11 mouse cellular contexts compared by ENCODE assay signal in genomic region chr17:6771661-6772489, GRCm38 (mm10). TPM values are rescaled to one million over a fixed set of nuclear protein-coding genes. Genes with fewer than 3 reads are reported as not detected.
DNase-seq lines count a peak whose midpoint lies in the region; ATAC-seq and TF ChIP-seq lines count a peak whose summit lies in the region.
"Had no signal": no experiment of that assay in that cellular context is flagged by ENCODE, and none has a peak within 500 bp of the region (broad histone marks: within the 10 kb centered on the region; RNA-seq: fewer than 3 reads in every experiment).

No protein-coding gene starts in this region.

- TF ChIP-seq CTCF in E14TG2a.4 (conservative IDR thresholded peaks at IDR 0.05; ENCODE audit: low read length) = no peak

- ATAC-seq in heart, embryonic 12.5 days (ENCODE audit: insufficient number of reproducible peaks, low FRiP score) = no peak
- ATAC-seq in liver, embryonic 15.5 days (ENCODE audit: insufficient read depth) = no peak
- no peak for ATAC-seq in liver, embryonic 11.5 days (replicated peaks; ENCODE audit: low FRiP score)
- no peak for ATAC-seq in limb, embryonic 12.5 days (ENCODE audit: insufficient number of reproducible peaks, insufficient read depth, low FRiP score, low TSS enrichment, low read depth)
- ATAC-seq: forebrain, postnatal 0 days had no signal

- no peak overlapping the region for H3K4me2 ChIP-seq in heart, embryonic 12.5 days
- H3K4me2 ChIP-seq in liver, embryonic 15.5 days = no peak overlapping the region
- no peak overlapping the region for H3K4me2 ChIP-seq in liver, embryonic 11.5 days
- no peak overlapping the region for H3K4me2 ChIP-seq in limb, embryonic 12.5 days

- intact Hi-C loops in heart, postnatal 14 days (cut with DNase I) = no loop called here

- WGBS in heart, embryonic 12.5 days = 79% methylated on average over 16 of the region's 16 CpGs
- WGBS in liver, embryonic 15.5 days (ENCODE audit: insufficient replicate concordance) = 70% methylated on average over 16 of the region's 16 CpGs
- 78% methylated on average over 16 of the region's 16 CpGs for WGBS in liver, embryonic 11.5 days
- 78% methylated on average over 16 of the region's 16 CpGs for WGBS in limb, embryonic 12.5 days

- no peaks in the 10 kb centered on the region for H3K9me3 ChIP-seq in heart, embryonic 12.5 days (replicated peaks)
- H3K9me3 ChIP-seq in liver, embryonic 15.5 days (replicated peaks) = no peaks in the 10 kb centered on the region
- no peaks in the 10 kb centered on the region for H3K9me3 ChIP-seq in liver, embryonic 11.5 days (ENCODE audit: control insufficient read depth, low read length)
- H3K9me3 ChIP-seq in E14TG2a.4 (ENCODE audit: low read length) = no peaks in the 10 kb centered on the region
- H3K9me3 ChIP-seq in limb, embryonic 12.5 days = no peaks in the 10 kb centered on the region

- H3K36me3 ChIP-seq in heart, embryonic 12.5 days = no peaks in the 10 kb centered on the region; the same call in 1 of the 2 replicates
- peaks cover 14% of the 10 kb centered on the region for H3K36me3 ChIP-seq in liver, embryonic 15.5 days (replicated peaks)
- no peaks in the 10 kb centered on the region; the same call in 1 of the 2 replicates for H3K36me3 ChIP-seq in liver, embryonic 11.5 days (ENCODE audit: control insufficient read depth, insufficient read depth, low read length)
- peaks cover 58% of the 10 kb centered on the region for H3K36me3 ChIP-seq in E14TG2a.4 (ENCODE audit: insufficient read depth, low read length)
- no peaks in the 10 kb centered on the region for H3K36me3 ChIP-seq in limb, embryonic 12.5 days

- peaks cover 76% of the 10 kb centered on the region for H3K4me1 ChIP-seq in heart, embryonic 12.5 days (replicated peaks)
- H3K4me1 ChIP-seq in liver, embryonic 15.5 days (replicated peaks) = peaks cover 64% of the 10 kb centered on the region
- H3K4me1 ChIP-seq in liver, embryonic 11.5 days (replicated peaks; ENCODE audit: control insufficient read depth, insufficient read depth, low read length) = peaks cover 35% of the 10 kb centered on the region
- peaks cover 96% of the 10 kb centered on the region for H3K4me1 ChIP-seq in E14TG2a.4 (replicated peaks; ENCODE audit: low read depth, low read length)
- H3K4me1 ChIP-seq in limb, embryonic 12.5 days (replicated peaks) = peaks cover 37% of the 10 kb centered on the region

- no peak overlapping the region for H3K4me3 ChIP-seq in heart, embryonic 12.5 days
- no peak overlapping the region for H3K4me3 ChIP-seq in liver, embryonic 15.5 days (replicated peaks)
- no peak overlapping the region for H3K4me3 ChIP-seq in liver, embryonic 11.5 days (ENCODE audit: low read depth, low read length)
- peak overlapping the region; percentile 20 for H3K4me3 ChIP-seq in E14TG2a.4 (replicated peaks; ENCODE audit: low read length)
- no peak overlapping the region for H3K4me3 ChIP-seq in limb, embryonic 12.5 days (replicated peaks)

- no peak for DNase-seq in heart, postnatal 14 days
- no peak for DNase-seq in liver, embryonic 11.5 days (ENCODE audit: low spot score)
- no peak for DNase-seq in cerebellum, postnatal 4 days (ENCODE audit: low spot score in 2 of 2)
- DNase-seq in retina, postnatal 1 day = no peak
- DNase-seq: cerebellum, postnatal 36 days; forebrain, postnatal 0 days; spleen, adult 18-20 months had no signal

- no peak overlapping the region for H3K9ac ChIP-seq in heart, embryonic 12.5 days
- no peak overlapping the region for H3K9ac ChIP-seq in liver, embryonic 15.5 days
- no peak overlapping the region for H3K9ac ChIP-seq in liver, embryonic 11.5 days (ENCODE audit: low read depth, low read length)
- H3K9ac ChIP-seq in limb, embryonic 12.5 days (replicated peaks) = no peak overlapping the region
- H3K9ac ChIP-seq: forebrain, postnatal 0 days had no signal

- 0 out of 2 replicates have a peak overlapping the region, but pooled peaks have one; percentile 37 for H3K27ac ChIP-seq in heart, embryonic 12.5 days (ENCODE audit: poor library complexity, severe bottlenecking)
- H3K27ac ChIP-seq in liver, embryonic 15.5 days (replicated peaks) = 0 out of 2 replicates have a peak overlapping the region, but pooled peaks have one; percentile 6
- H3K27ac ChIP-seq in liver, embryonic 11.5 days (ENCODE audit: low read depth, low read length) = no peak overlapping the region
- H3K27ac ChIP-seq in limb, embryonic 12.5 days = 0 out of 2 replicates have a peak overlapping the region, but pooled peaks have one; percentile 3

- no peaks in the 10 kb centered on the region for H3K27me3 ChIP-seq in heart, embryonic 12.5 days (replicated peaks)
- no peaks in the 10 kb centered on the region for H3K27me3 ChIP-seq in liver, embryonic 15.5 days
- H3K27me3 ChIP-seq in liver, embryonic 11.5 days (replicated peaks; ENCODE audit: control insufficient read depth, insufficient read depth, low read length) = no peaks in the 10 kb centered on the region
- H3K27me3 ChIP-seq in E14TG2a.4 (ENCODE audit: insufficient read depth, low read length) = no peaks in the 10 kb centered on the region
- H3K27me3 ChIP-seq in limb, embryonic 12.5 days = no peaks in the 10 kb centered on the region

RNA-seq across cellular contexts. Expression of gene Ezr, which starts 10.7 kb away (rescaled TPM):
- polyA plus RNA-seq in heart, embryonic 12.5 days (2016; fragmentation: Nextera tagmentation; extraction: Ambion mirVana) = 119 and 124 TPM in 2 replicates
- 10 to 100 TPM; 48.8 to 56.9 TPM for total RNA-seq in heart, postnatal 14 days (2021)
- polyA plus RNA-seq in liver, embryonic 15.5 days (2015; fragmentation: Nextera tagmentation; extraction: Ambion mirVana) = 48.3 and 49.4 TPM in 2 replicates
- 96.2 and 97.3 TPM in 2 replicates for polyA plus RNA-seq in liver, embryonic 11.5 days (2014; fragmentation: Nextera tagmentation; extraction: Ambion mirVana)
- polyA plus RNA-seq in limb, embryonic 12.5 days (2016; fragmentation: Nextera tagmentation; extraction: Ambion mirVana) = 40.1 and 46.9 TPM in 2 replicates
